Mouse (Mus musculus): ENCODE results near the gene Ankrd39. TPM values are rescaled to one million over a fixed set of nuclear protein-coding genes. Genes with fewer than 3 reads are reported as not detected.
A peak's percentile ranks its signal among the peaks of the same experiment; 100 is the strongest.

Ankrd39 gene
- total RNA-seq, 2 experiments from 2014 or later = 13.4 to 13.7 TPM

DNA sequence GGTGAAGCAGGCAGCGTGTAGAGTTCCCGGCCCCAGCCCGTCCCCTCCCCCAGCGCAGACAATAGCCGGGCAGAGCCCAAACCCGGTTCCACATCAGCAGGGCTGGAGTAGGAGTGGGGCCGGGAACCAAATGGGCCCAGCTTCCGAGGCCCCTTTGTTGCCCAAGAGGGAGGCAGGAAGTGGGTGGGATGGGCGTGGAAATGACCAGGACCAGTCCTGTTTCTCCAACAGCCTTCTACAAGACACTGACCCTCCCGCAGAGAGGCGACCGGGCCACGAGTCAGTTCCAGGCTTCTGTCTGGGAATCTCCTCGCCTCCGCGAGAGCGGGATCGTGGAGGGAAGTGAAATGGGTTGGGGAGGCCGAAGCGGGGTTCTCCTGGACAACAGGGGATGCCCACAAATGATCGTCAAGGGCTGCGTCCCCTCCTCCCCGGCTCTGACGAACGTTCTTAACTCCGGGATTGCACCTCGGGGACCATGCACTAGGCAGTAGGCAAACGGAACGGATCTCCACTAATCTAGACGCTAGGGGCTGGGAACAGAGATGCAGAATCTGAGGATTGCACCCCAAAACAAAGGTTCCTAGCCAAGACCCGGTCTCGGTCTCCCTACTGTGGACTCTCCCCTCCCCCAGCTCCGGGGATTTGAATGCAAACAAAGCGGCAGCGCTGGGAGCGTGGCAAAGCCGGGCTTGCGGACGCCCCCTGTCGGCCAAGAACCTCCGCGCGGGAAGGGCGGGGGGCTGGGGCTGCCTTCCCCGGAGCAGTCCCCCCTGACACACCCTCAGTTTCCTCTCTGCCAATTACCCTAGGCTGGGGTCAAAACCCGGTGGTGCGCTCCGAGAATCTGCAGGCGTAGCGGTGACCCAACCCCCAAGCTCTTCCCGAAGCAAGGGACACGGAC lies 9.6 kb upstream of the Ankrd39 start:
- Histone ChIP-seq H3K27ac (peak overlapping the region; percentile 98), H3K4me3 (peak overlapping the region; percentile 87)
- peak; percentile 91 to 95 for DNase-seq (ENCODE audit: low spot score in 2 of 2)
- TF ChIP-seq CTCF (conservative IDR thresholded peaks at IDR 0.05) = peak; percentile 98

DNA sequence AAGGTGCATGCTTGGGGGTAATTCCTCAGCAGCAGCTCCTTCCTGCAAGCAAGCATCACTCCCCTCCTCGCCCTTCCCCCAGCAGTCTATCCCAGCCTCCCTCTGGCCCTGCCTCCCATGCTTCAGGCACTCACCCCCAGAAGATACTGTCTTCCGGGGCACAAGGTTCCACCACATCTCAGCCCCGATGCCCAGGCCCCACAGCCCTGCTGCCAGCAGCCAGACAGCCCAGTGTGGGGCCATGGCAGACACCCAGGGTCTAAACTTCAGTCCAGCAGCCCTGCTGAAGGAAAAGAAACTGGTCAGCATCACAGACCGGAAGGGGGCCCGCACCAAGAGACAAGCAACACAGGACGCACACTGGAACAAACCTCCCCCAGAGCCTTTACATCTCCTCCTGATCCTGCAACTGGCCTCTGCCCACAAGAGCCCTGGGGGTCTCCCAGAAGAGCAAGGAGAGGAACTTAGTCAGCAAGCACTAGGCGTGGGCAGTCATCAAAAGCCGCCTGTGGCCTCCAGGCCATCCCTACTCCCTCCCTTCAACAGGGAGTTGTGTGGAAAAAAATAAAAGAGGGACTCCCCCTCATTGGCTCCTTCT lies 8.7 kb upstream of the Ankrd39 start:
- TF ChIP-seq CTCF (conservative IDR thresholded peaks at IDR 0.05) = no peak
- Histone ChIP-seq H3K4me3 (peak overlapping the region; percentile 87), H3K27ac (peak overlapping the region; percentile 98)
- DNase-seq (ENCODE audit: low spot score in 2 of 2) = no peak

DNA sequence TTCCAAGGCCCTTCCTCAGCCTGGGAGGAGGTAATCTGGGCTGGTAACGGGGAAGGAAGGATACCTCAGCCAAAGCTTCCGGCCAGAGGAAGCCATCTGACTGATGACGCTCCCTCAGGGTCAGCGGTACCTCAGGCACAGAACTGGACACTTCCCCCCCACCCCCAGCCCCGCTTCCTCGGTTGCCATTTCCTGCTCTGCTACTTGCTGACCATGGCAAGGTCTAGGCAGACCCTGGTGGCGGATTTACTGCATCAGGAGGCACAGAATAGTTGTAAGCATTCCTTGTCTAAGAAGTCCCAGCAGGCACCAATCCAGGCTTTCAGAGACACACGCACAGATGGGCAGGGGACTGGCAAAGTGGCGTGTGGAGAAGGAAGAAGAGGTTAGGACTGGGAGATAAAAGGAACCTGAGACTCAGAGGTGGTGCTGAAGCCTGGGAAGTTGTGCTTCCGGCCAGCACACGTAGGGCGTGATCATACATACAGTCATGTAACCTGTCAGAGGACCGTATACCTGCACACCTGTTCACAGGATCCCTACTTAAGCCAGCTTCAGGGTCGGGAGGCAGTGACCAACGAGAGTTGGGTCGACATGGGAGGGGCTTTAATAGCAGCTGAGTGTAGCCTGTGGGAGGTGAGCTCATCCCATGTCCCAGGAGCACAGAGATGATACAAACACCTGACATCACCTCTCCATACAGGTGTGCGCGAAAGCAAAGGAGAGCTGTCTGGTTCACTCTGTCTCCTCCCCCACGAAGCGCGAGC lies 7.6 kb upstream of the Ankrd39 start:
- Histone ChIP-seq H3K4me3 (no peak overlapping the region; the same call in 1 of the 2 replicates), H3K27ac (peak overlapping the region; percentile 98; the same call in 1 of the 2 replicates)
- no peak for DNase-seq (ENCODE audit: low spot score in 2 of 2)
- TF ChIP-seq CTCF (conservative IDR thresholded peaks at IDR 0.05) = no peak

GRCm38 (mm10) chr1:36552506-36552905 lies 5.3 kb upstream of the Ankrd39 start:
- H3K4me3 ChIP-seq = no peak overlapping the region
- no peak for TF ChIP-seq CTCF (conservative IDR thresholded peaks at IDR 0.05)
- no peak overlapping the region for H3K27ac ChIP-seq
- no peak for DNase-seq (ENCODE audit: low spot score in 2 of 2)

- no peak for DNase-seq (ENCODE audit: low spot score in 2 of 2)
- no peak for TF ChIP-seq CTCF (conservative IDR thresholded peaks at IDR 0.05)
- Histone ChIP-seq H3K4me3 (no peak overlapping the region), H3K27ac (no peak overlapping the region)
Observed at GRCm38 (mm10) chr1:36551904-36552303, 4.7 kb upstream of the Ankrd39 start.

DNA sequence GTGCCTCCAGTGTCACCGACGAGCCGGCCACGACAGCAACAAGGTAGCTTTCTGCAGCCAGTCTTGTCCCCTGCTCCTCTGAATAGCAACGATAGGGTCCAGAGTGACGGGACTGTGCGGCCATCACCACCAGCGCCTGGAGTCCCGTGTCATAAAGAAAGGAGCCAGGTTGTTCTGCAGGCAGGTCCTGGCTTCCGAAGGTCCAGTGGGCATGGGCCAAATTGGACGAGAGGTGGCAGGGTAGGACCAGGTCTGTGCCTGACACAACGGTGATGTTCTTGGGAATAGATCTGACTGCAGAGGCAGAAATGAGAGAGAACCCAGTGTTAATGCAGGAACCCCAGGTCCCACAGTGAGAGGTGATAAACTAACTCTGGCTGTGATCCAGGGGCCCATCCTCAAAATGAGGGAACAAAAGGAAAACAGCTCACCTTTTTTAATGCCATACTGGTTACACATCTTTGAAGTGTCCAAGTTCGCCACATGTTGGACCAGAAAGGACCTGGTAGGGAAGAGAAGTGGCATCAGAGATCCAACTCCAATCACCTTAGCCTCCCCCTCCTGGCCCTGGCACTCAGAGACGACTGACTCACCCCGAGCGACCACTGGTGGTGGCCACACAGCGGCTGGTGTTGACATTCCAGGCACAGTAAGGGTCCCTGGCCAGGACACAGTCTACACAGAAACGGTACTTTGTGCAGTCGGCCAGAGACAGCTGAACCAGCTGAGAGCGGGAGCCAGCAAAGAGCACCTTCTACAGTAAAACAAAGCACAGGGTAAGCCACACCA lies 3.0 kb upstream of the Ankrd39 start:
- no peak for DNase-seq (ENCODE audit: low spot score in 2 of 2)

GRCm38 (mm10) chr1:36549491-36549890 lies 2.2 kb upstream of the Ankrd39 start:
- H3K27ac ChIP-seq = no peak overlapping the region
- DNase-seq (ENCODE audit: low spot score in 2 of 2) = no peak
- no peak overlapping the region for H3K4me3 ChIP-seq
- no peak for TF ChIP-seq CTCF (conservative IDR thresholded peaks at IDR 0.05)

More for the DNA sequence above, 3.0 kb upstream of the Ankrd39 start:
- H3K4me3 ChIP-seq = no peak overlapping the region
- no peak for TF ChIP-seq CTCF (conservative IDR thresholded peaks at IDR 0.05)
- H3K27ac ChIP-seq = no peak overlapping the region

DNA sequence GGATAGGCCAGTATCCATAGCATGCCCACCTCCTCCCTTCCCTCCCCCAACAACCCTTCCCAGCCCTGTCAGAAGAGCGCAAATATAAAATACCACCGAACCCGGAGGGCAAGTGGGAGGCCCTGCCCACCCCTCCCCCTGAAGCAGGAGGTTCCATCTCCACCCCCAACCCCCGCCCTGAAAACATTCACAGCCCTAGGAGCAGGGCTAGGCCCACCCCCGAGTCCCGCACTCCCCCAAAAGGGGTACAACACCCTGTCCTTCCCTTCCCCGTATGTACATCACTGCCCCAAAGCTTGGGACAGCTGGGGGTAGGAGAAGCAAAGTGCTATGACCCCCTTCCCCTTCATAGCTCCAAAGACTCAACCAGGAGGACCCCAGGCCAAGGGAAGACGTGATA lies 1.5 kb upstream of the Ankrd39 start:
- no peak for TF ChIP-seq CTCF (conservative IDR thresholded peaks at IDR 0.05)
- DNase-seq (ENCODE audit: low spot score in 2 of 2) = no peak
- no peak overlapping the region for H3K4me3 ChIP-seq
- no peak overlapping the region; the same call in 1 of the 2 replicates for H3K27ac ChIP-seq

DNA sequence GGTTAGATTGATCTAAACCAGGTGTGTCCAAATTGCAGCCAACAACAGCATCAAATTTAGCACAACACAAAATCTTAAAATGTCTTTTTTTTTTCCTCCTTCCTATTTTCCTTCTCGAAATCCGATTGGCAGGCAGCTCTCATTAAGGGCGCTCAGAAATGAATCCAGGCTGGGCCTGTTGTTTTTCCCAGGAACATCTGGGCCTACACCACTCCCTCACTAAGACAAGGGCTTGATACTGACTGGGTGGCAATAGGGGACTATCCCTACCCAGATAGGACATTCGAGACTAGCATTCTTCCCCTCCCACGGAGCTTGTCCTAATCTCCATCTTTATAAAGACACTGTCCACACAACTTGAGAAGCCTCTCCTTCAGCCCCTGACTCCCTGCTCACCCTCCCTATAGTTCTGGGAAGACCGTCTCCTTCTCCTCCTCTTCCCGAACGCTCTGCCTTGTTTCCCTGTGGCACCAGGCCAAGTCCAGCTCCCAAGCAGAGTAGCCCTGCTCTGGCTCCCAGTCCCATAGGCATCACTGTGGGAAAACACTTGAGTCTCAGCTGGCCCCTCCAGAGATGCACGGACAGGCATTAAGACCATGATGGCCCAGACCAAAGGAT lies 845 bp upstream of the Ankrd39 start:
- Histone ChIP-seq H3K27ac (peak overlapping the region; percentile 3; the same call in 1 of the 2 replicates), H3K4me3 (no peak overlapping the region)
- TF ChIP-seq CTCF (conservative IDR thresholded peaks at IDR 0.05) = no peak
- DNase-seq (ENCODE audit: low spot score in 2 of 2) = no peak

DNA sequence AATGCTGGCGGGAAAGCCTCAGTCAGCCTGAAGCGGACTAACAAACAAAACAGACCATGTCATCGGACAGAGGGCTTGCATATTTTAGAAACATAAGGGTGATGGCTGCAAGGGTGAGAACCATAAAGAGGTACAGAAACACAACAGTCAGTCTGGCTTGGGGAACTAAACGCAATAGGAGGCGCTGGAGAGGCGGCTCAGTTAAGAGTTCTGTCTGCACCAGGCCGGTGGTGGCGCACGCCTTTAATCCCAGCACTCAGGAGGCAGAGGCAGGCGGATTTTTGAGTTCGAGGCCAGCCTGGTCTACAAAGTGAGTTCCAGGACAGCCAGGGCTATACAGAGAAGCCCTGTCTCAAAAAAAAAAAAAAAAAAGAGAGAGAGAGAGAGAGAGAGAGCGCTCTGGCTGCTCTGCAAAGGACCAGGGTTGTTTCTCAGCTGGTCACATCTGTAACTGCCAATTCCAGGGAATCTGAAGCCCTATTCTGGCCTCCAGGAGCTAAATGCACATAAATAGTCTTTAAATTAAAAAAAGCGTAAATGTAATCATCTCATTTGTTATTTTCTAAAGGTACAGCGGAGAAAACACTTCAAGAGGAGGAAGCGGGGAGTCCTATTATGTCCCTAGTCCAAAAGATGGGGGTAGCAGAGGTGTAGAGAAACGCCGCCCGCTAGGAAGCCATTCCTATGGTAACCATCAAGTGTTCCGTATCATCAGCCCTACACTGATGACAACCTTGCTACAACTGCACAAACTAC lies 1.2 kb downstream of the Ankrd39 start:
- Histone ChIP-seq H3K4me3 (peak overlapping the region; percentile 96), H3K27ac (peak overlapping the region; percentile 94)
- no peak for DNase-seq (ENCODE audit: low spot score in 2 of 2)
- peak; percentile 61 for TF ChIP-seq CTCF (conservative IDR thresholded peaks at IDR 0.05)

GRCm38 (mm10) chr1:36545382-36545781 lies 1.9 kb downstream of the Ankrd39 start:
- no peak for TF ChIP-seq CTCF (conservative IDR thresholded peaks at IDR 0.05)
- Histone ChIP-seq H3K27ac (no peak overlapping the region), H3K4me3 (no peak overlapping the region)
- no peak for DNase-seq (ENCODE audit: low spot score in 2 of 2)

All from layer of hippocampus, adult 2 months (tissue).